Mouse (Mus musculus) hindbrain, postnatal 0 days (tissue): ENCODE measurements around the gene Sp100. TPM values are rescaled to one million over a fixed set of nuclear protein-coding genes. Genes with fewer than 3 reads are reported as not detected.

Experiments used
- ATAC-seq: fragments of 200-750 bp; cut with Nextera tagmentation; 2 replicates; pipeline ENCODE4 v1.8.0; 2017; ENCODE audit warnings: mild to moderate bottlenecking, moderate TSS enrichment, moderate library complexity
- DNase-seq: peaks from one replicate; pipeline ENCODE4 v3.0.0-alpha.2; 2015; ENCODE audit warnings: low spot score
- H3K27ac ChIP-seq: fragments of 300-500 bp; sonication (generic); 2 replicates; pipeline ENCODE4 v1.5.1; 2014; ENCODE audit warnings: mild to moderate bottlenecking
- H3K27me3 ChIP-seq: fragments of 300-500 bp; sonication (generic); 2 replicates; pipeline ENCODE4 v1.6.1; 2014; ENCODE audit warnings: low read length, mixed read lengths; ENCODE audit not compliant: insufficient read depth
- H3K36me3 ChIP-seq: fragments of 300-500 bp; sonication (generic); 2 replicates; pipeline ENCODE4 v1.6.1; 2014; ENCODE audit warnings: low read length, mixed read lengths; ENCODE audit not compliant: insufficient read depth
- H3K4me1 ChIP-seq: fragments of 300-500 bp; sonication (generic); 2 replicates; pipeline ENCODE4 v1.6.1; 2014; ENCODE audit warnings: antibody characterized with exemption, low read length, mixed read lengths; ENCODE audit not compliant: insufficient read depth
- H3K4me2 ChIP-seq: fragments of 300-500 bp; sonication (generic); 2 replicates; pipeline ENCODE4 v1.6.1; 2014; ENCODE audit warnings: low read depth, mild to moderate bottlenecking, low read length, moderate library complexity, mixed read lengths
- H3K4me3 ChIP-seq: fragments of 300-500 bp; sonication (generic); 2 replicates; pipeline ENCODE4 v1.5.1; 2014; ENCODE audit warnings: low read length
- H3K9ac ChIP-seq: fragments of 300-500 bp; sonication (generic); replicated peaks from 2 replicates; pipeline ENCODE4 v1.6.1; 2014; ENCODE audit warnings: mild to moderate bottlenecking, low read length, moderate library complexity, mixed read lengths
- H3K9me3 ChIP-seq: fragments of 300-500 bp; sonication (generic); 2 replicates; pipeline ENCODE4 v1.6.1; 2016; ENCODE audit warnings: low read length, mixed read lengths
- CTCF ChIP-seq: IDR thresholded peaks from 2 replicates; pipeline ENCODE4 v1.5.1; 2016; ENCODE audit warnings: antibody characterized with exemption, control low read depth, low read depth
- WGBS: fragments of 180-500 bp; shearing (Covaris S2); extraction: QIAGEN DNeasy Blood & Tissue Kit; methylation state at CpG from one replicate; pipeline ENCODE4 v1.1.7; 2014; 5-methylcytosine and 5-hydroxymethylcytosine counted together
- microRNA-seq, 2 experiments: library from miRNA; unstranded; fragments of <30 nt; microRNA quantifications; one replicate each; pipeline ENCODE4; 2016
- polyA plus RNA-seq: library from polyadenylated mRNA; unstranded; fragments of >200 nt; fragmentation: Nextera tagmentation; extraction: Ambion mirVana; gene quantifications from 2 replicates; pipeline ENCODE4 v1.2.1, GENCODE M21; 2015
- total RNA-seq: library from RNA; depleted of rRNA; stranded (reverse); fragments of >200 nt; gene quantifications from 2 replicates; pipeline ENCODE4 v1.2.3, GENCODE M21; 2014; rRNA removed

The Sp100 gene
- total and polyA plus RNA-seq, 2 experiments from 2014 or later = 0.31 to 0.98 TPM

DNA sequence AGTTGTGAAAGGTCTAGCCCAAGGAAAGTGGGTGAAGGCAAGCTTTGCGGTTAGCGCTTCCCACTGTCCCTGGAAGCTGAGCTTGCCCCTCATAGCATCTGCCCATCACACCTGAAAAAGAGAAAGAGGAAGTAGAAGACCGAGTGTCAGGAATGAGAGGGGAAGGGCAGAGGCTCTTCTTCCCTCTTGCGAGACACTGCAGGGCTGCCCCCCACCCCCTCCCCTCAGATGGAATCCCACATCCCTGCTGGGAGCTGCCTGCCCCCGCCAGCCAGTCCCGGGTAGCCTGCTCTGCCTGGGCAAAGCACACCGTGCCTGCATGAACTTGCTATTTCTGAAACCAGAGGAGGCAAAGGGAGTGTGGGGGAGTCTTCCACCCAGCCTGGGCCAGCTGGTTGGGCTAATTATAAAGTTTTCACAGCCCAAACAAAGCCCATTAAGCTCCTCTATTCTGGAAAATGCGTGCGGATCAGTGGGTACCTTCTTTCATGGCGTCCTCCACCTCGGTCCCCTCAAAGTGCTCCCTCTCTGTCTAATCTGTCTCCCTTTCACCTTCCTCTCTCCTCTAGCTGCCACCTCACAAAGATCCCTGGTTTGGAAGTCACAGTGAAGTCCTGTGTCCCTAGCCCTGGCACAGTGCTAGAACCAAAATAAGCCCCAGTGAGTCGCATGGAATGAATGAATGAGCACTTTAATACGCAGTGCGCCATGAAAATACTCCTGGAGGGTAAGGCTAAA is 108.6 kb downstream of the Sp100 start:
- no peaks in the 10 kb centered on the region for H3K4me1 ChIP-seq
- no peak for ATAC-seq
- H3K9me3 ChIP-seq = no peaks in the 10 kb centered on the region
- H3K9ac ChIP-seq = no peak overlapping the region
- no peak for TF ChIP-seq CTCF
- H3K36me3 ChIP-seq = no peaks in the 10 kb centered on the region
- no peaks in the 10 kb centered on the region for H3K27me3 ChIP-seq
- H3K4me3 ChIP-seq = no peak overlapping the region
- 35% methylated on average over 14 of the region's 14 CpGs for WGBS
- no peak for DNase-seq
- H3K27ac ChIP-seq = no peak overlapping the region
- H3K4me2 ChIP-seq = no peak overlapping the region

DNA sequence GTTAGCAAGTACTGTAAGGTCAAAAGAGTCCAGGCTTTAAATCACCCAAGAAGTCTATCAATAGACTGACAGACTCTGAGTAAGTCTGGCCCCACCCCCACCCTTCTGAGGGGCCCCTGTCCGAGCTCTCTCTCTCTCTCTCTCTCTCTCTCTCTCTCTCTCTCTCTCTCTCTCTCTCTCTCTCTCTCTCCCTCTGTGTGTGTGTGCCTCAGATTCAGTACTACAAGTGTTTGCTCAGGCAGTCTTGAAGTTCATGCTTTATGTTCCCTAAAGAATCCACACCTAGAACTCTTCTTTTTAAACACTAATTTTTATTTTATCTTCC is 109.1 kb downstream of the Sp100 start:
- no peak for ATAC-seq
- Histone ChIP-seq H3K27ac (no peak overlapping the region), H3K27me3 (no peaks in the 10 kb centered on the region), H3K4me1 (no peaks in the 10 kb centered on the region), H3K4me2 (no peak overlapping the region), H3K36me3 (no peaks in the 10 kb centered on the region), H3K4me3 (no peak overlapping the region), H3K9me3 (no peaks in the 10 kb centered on the region), H3K9ac (no peak overlapping the region)
- WGBS = 25% methylated on average over 1 of the region's 1 CpGs
- no peak for TF ChIP-seq CTCF
- DNase-seq = no peak

Small RNA genes lying within 50 kb of the gene (microRNA-seq; reads per million reads assigned to microRNA genes)
- gene Mir8096 = 0 reads per million in 2 experiments

Other genes starting within 250 kb of the Sp100 start
- gene G530012D18Rik, start 74.3 kb upstream of the Sp100 start, total RNA-seq = not detected in 2 replicates
- gene G530012D18Rik, start 74.3 kb upstream of the Sp100 start, polyA plus RNA-seq = not detected in 2 replicates
- 0.36 and 0.68 TPM in 2 replicates for gene Sp110, start 51.2 kb upstream of the Sp100 start, total RNA-seq
- 1.0 and 1.1 TPM in 2 replicates for gene Sp110, start 51.2 kb upstream of the Sp100 start, polyA plus RNA-seq
- gene Sp140, start 49.6 kb upstream of the Sp100 start, total RNA-seq = 4.6 TPM in 1 of 2 replicates, not detected in the other
- gene Sp140, start 49.6 kb upstream of the Sp100 start, polyA plus RNA-seq = 0.74 and 0.91 TPM in 2 replicates
- gene A630001G21Rik, start 128.7 kb downstream of the Sp100 start, total RNA-seq = not detected in 2 replicates
- 0.35 and 0.36 TPM in 2 replicates for gene A630001G21Rik, start 128.7 kb downstream of the Sp100 start, polyA plus RNA-seq
- gene Cab39, start 143.5 kb downstream of the Sp100 start, total RNA-seq = 141 and 153 TPM in 2 replicates
- 39.9 and 41.6 TPM in 2 replicates for gene Cab39, start 143.5 kb downstream of the Sp100 start, polyA plus RNA-seq
- 329 and 336 TPM in 2 replicates for gene Itm2c, start 244.3 kb downstream of the Sp100 start, total RNA-seq
- gene Itm2c, start 244.3 kb downstream of the Sp100 start, polyA plus RNA-seq = 244 and 253 TPM in 2 replicates